In the genomic region with DNA sequence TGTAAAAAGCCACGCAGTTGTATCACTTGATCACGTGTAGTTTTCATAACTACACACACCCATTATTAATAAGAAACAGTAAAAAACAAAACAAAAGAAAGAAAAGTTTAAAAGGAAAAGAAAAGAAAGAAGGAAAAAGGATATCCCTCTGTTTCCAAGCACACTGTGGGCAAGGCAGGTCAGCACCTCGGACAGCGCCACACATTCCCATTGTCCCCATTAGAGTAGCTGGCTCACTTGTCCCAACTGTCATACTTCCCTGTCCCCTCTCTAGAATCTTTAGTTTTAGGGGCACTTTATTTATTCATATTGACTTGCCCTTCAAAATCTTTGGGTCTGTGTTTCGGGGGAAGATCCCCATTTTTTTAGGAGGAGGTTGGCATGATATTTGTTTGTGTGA, we compare ENCODE assay signal across 11 mouse cellular contexts. TPM values are rescaled to one million over a fixed set of nuclear protein-coding genes. Genes with fewer than 3 reads are reported as not detected.
DNase-seq lines count a peak whose midpoint lies in the region; ATAC-seq and TF ChIP-seq lines count a peak whose summit lies in the region.
"Had no signal": no experiment of that assay in that cellular context is flagged by ENCODE, and none has a peak within 500 bp of the region (broad histone marks: within the 10 kb centered on the region; RNA-seq: fewer than 3 reads in every experiment).

No protein-coding gene starts in this region.

- H3K27me3 ChIP-seq in kidney, adult 2 months (replicated peaks; ENCODE audit: control insufficient read depth, insufficient read depth, low read length), result no peaks in the 10 kb centered on the region
- H3K27me3 ChIP-seq in lung, embryonic 14.5 days (ENCODE audit: insufficient read depth, low read length), result no peaks in the 10 kb centered on the region
- H3K27me3 ChIP-seq: stomach, embryonic 15.5 days had no signal

- H3K4me3 ChIP-seq in kidney, adult 2 months (ENCODE audit: insufficient read depth, low read depth, low read length), result no peak overlapping the region
- H3K4me3 ChIP-seq in lung, embryonic 14.5 days (ENCODE audit: low read depth, low read length), result no peak overlapping the region
- H3K4me3 ChIP-seq: erythroblast, embryonic 14.5 days; layer of hippocampus, adult 2 months; stomach, embryonic 15.5 days had no signal

- DNase-seq in kidney, adult 2 months, result peak; percentile 33
- no peak for DNase-seq in kidney, adult 11 months
- DNase-seq in NIH3T3 (ENCODE audit: low read depth), result peak; percentile 47
- peak; percentile 8 for DNase-seq in c-Kit-positive CD71-positive TER-119-positive erythroid progenitor cells, embryonic 14.5 days (ENCODE audit: low spot score)
- DNase-seq in lung, embryonic 14.5 days, result peak; percentile 83
- DNase-seq in left cerebral cortex, postnatal 36 days (ENCODE audit: low spot score in 2 of 2), result no peak

- no peak for TF ChIP-seq CTCF in kidney, adult 2 months (conservative IDR thresholded peaks at IDR 0.05; ENCODE audit: insufficient read depth, insufficient read length, low read depth, low read length)
- TF ChIP-seq CTCF in lung, embryonic 14.5 days (IDR thresholded peaks at IDR 0.05; ENCODE audit: low read depth), result no peak

- no peak overlapping the region for H3K4me2 ChIP-seq in lung, embryonic 14.5 days
- H3K4me2 ChIP-seq: stomach, embryonic 15.5 days had no signal

- no peaks in the 10 kb centered on the region for H3K36me3 ChIP-seq in kidney, adult 2 months (ENCODE audit: control insufficient read depth, insufficient read depth, low read length)
- no peaks in the 10 kb centered on the region for H3K36me3 ChIP-seq in lung, embryonic 14.5 days (ENCODE audit: insufficient read depth)
- H3K36me3 ChIP-seq: stomach, embryonic 15.5 days had no signal

- H3K9ac ChIP-seq in lung, embryonic 14.5 days, result no peak overlapping the region
- H3K9ac ChIP-seq: stomach, embryonic 15.5 days had no signal

- no peaks in the 10 kb centered on the region for H3K9me3 ChIP-seq in lung, embryonic 14.5 days (ENCODE audit: low read depth, low read length)
- H3K9me3 ChIP-seq: stomach, embryonic 15.5 days had no signal

- TF ChIP-seq POLR2A in kidney, adult 2 months (IDR thresholded peaks at IDR 0.05; ENCODE audit: low read depth, low read length), result no peak

- H3K27ac ChIP-seq in kidney, adult 2 months (ENCODE audit: insufficient read depth, low read depth, low read length), result no peak overlapping the region
- H3K27ac ChIP-seq in lung, embryonic 14.5 days (ENCODE audit: low read depth), result no peak overlapping the region
- H3K27ac ChIP-seq: layer of hippocampus, adult 2 months; stomach, embryonic 15.5 days had no signal

- no peak for ATAC-seq in lung, embryonic 14.5 days (ENCODE audit: insufficient read depth)
- no peak for ATAC-seq in frontal cortex, adult (ENCODE audit: low TSS enrichment)
- ATAC-seq: midbrain, embryonic 16.5 days had no signal

- no peaks in the 10 kb centered on the region for H3K4me1 ChIP-seq in kidney, adult 2 months (ENCODE audit: control insufficient read depth, insufficient read depth, low read length)
- no peaks in the 10 kb centered on the region for H3K4me1 ChIP-seq in lung, embryonic 14.5 days (ENCODE audit: insufficient read depth)
- H3K4me1 ChIP-seq: stomach, embryonic 15.5 days had no signal

- intact Hi-C loops in left cerebral cortex, postnatal 36 days (cut with DNase I), result no loop called here

- WGBS in kidney, adult 2 months, result 28% methylated on average over 5 of the region's 5 CpGs
- WGBS in lung, embryonic 14.5 days, result 22% methylated on average over 5 of the region's 5 CpGs

RNA-seq across cellular contexts. Expression of a gene that starts 47.4 kb away (rescaled TPM):
- polyA plus RNA-seq in kidney, adult 2 months (2012; rRNA removed), result 1.3 and 1.4 TPM in 2 replicates
- 0.13 and 0.26 TPM in 2 replicates for polyA plus RNA-seq in lung, embryonic 14.5 days (2014; fragmentation: Nextera tagmentation; extraction: Ambion mirVana)
- 10 to 100 TPM; 52.0 to 52.3 TPM for total RNA-seq in left cerebral cortex, postnatal 36 days (2021)
- polyA plus RNA-seq: erythroblast, embryonic 14.5 days had no signal

Comparison
In these comparisons a context has a peak if more than half of its experiments do, and no peak if none do; other contexts are left out.
1. DNase-seq: peak in kidney, adult 2 months (single experiment), NIH3T3 (single experiment), c-Kit-positive CD71-positive TER-119-positive erythroid progenitor cells, embryonic 14.5 days (single experiment) and lung, embryonic 14.5 days (single experiment); none in kidney, adult 11 months (single experiment) and left cerebral cortex, postnatal 36 days (0 of 2).